ENCODE assay signal across 8 mouse cellular contexts in genomic region chr6:50109757-50110378, GRCm38 (mm10). TPM values are rescaled to one million over a fixed set of nuclear protein-coding genes. Genes with fewer than 3 reads are reported as not detected.
DNase-seq lines count a peak whose midpoint lies in the region; ATAC-seq and TF ChIP-seq lines count a peak whose summit lies in the region.

Gene Mpp6 (plus strand): TSS chr6:50110241.

- peak within 1 kb of the TSS; percentile 23; the same call in 1 of the 2 replicates for H3K27ac ChIP-seq in cortical plate, adult 2 months (ENCODE audit: insufficient read depth, low read length)
- H3K27ac ChIP-seq in hindbrain, postnatal 0 days = peak within 1 kb of the TSS; percentile 82

- peak within 1 kb of the TSS; percentile 93 for H3K4me3 ChIP-seq in cortical plate, adult 2 months (ENCODE audit: insufficient read depth, low read length)
- peak within 1 kb of the TSS; percentile 66 for H3K4me3 ChIP-seq in hindbrain, postnatal 0 days (ENCODE audit: low read length)

- H3K4me1 ChIP-seq in cortical plate, adult 2 months (ENCODE audit: control insufficient read depth, insufficient read depth, low read length) = no peaks in the 10 kb centered on the region
- peaks cover 6% of the 10 kb centered on the region; the same call in 1 of the 2 replicates for H3K4me1 ChIP-seq in hindbrain, postnatal 0 days (ENCODE audit: insufficient read depth, low read length)

- H3K27me3 ChIP-seq in hindbrain, postnatal 0 days (ENCODE audit: insufficient read depth, low read length) = no peaks in the 10 kb centered on the region

- H3K9me3 ChIP-seq in hindbrain, postnatal 0 days (ENCODE audit: low read length) = no peaks in the 10 kb centered on the region

- peak; percentile 55 to 75 for DNase-seq in gastrocnemius, adult 8-10 months (ENCODE audit: low spot score in 2 of 2)
- DNase-seq in hindbrain, postnatal 0 days (ENCODE audit: low spot score) = peak; percentile 91
- peak; percentile 54 to 90 for DNase-seq in left cerebral cortex, postnatal 10 days (ENCODE audit: extremely low spot score in 1 of 2, low spot score in 2 of 2)
- DNase-seq in right cerebral cortex, postnatal 10 days (ENCODE audit: low spot score in 2 of 2) = peak; percentile 82 to 85
- peak; percentile 78 for DNase-seq in urinary bladder, postnatal 25 days (ENCODE audit: low spot score)

- peak within 1 kb of the TSS; percentile 86 for H3K9ac ChIP-seq in hindbrain, postnatal 0 days (replicated peaks; ENCODE audit: low read length)

- no peak for TF ChIP-seq CTCF in cortical plate, adult 2 months (IDR thresholded peaks at IDR 0.05; ENCODE audit: extremely low read depth, insufficient read depth, low read length)
- peak; percentile 58 for TF ChIP-seq CTCF in hindbrain, postnatal 0 days (IDR thresholded peaks at IDR 0.05; ENCODE audit: low read depth)

- peak within 1 kb of the TSS; percentile 60 for H3K4me2 ChIP-seq in hindbrain, postnatal 0 days (ENCODE audit: low read depth, low read length)

- ATAC-seq in activated CD4-positive, CD25-positive, alpha-beta regulatory T cell, adult 4 months = peak; percentile 50
- peak; percentile 95 for ATAC-seq in hindbrain, postnatal 0 days
- peak; percentile 68 for ATAC-seq in megakaryocyte progenitor cell, adult 5-6 weeks (replicated peaks; ENCODE audit: poor library complexity)

- TF ChIP-seq POLR2A in cortical plate, adult 2 months (IDR thresholded peaks at IDR 0.05; ENCODE audit: extremely low read depth, insufficient read depth, low read length) = no peak

- under 1% methylated on average over 55 of the region's 74 CpGs for WGBS in hindbrain, postnatal 0 days

- no peaks in the 10 kb centered on the region for H3K36me3 ChIP-seq in hindbrain, postnatal 0 days (ENCODE audit: insufficient read depth, low read length)

- intact Hi-C loops in left cerebral cortex, postnatal 10 days (cut with DNase I) = loop anchor here (2.0 to 5.0 kb wide), 5 partner anchors 67 to 591 kb away; no protein-coding TSS in a partner anchor

RNA-seq across cellular contexts. Expression of gene Mpp6, which starts in this region (rescaled TPM):
- 10 to 100 TPM in 1 of 2 experiments, 1 to 10 TPM in 1; 7.9 to 11.9 TPM for polyA plus RNA-seq in activated CD4-positive, CD25-positive, alpha-beta regulatory T cell, adult 4 months (2017; shearing (Covaris generic))
- 48.5 and 49.3 TPM in 2 replicates for polyA plus RNA-seq in cortical plate, adult 2 months (2012; rRNA removed)
- 100 to 1,000 TPM; 112 to 130 (median 120) TPM for total RNA-seq in gastrocnemius, adult 8-10 months (2022)
- total RNA-seq in hindbrain, postnatal 0 days (2014; rRNA removed) = 41.3 and 55.6 TPM in 2 replicates
- polyA plus RNA-seq in hindbrain, postnatal 0 days (2015; fragmentation: Nextera tagmentation; extraction: Ambion mirVana) = 63.1 and 64.1 TPM in 2 replicates
- total RNA-seq in left cerebral cortex, postnatal 10 days (2021) = 100 to 1,000 TPM; 103 to 112 TPM
- total RNA-seq in megakaryocyte progenitor cell, adult 5-6 weeks (2015) = 179 and 186 TPM in 2 replicates
- 278 and 339 TPM in 2 replicates for total RNA-seq in megakaryocyte progenitor cell, adult 5-6 weeks (2017)

Comparison
In these comparisons a context has a peak if more than half of its experiments do, and no peak if none do; other contexts are left out.
1. Peak in every context shown above with its lines: DNase-seq, ATAC-seq, H3K4me3 ChIP-seq and H3K27ac ChIP-seq.